Mouse (Mus musculus) CH12.LX (cell line): Measurements from ENCODE around the gene Gm20388. TPM values are rescaled to one million over a fixed set of nuclear protein-coding genes. Genes with fewer than 3 reads are reported as not detected.

Experiments used
- DNase-seq: peaks from one replicate; pipeline ENCODE4 v3.0.0-alpha.2; 2013; ENCODE audit errors: extremely low read depth
- H3K27ac ChIP-seq: 2 replicates; pipeline ENCODE4 v1.5.1; 2012; ENCODE audit warnings: low read depth, mild to moderate bottlenecking, control low read depth, moderate library complexity; ENCODE audit not compliant: insufficient read depth
- H3K27me3 ChIP-seq: replicated peaks from 2 replicates; pipeline ENCODE3; 2012; ENCODE audit warnings: inconsistent platforms
- H3K36me3 ChIP-seq, 2 experiments: replicated peaks in 1 of 2; 2 replicates each; pipeline versions ENCODE3 to v1.6.1; 2012; ENCODE audit warnings: inconsistent platforms in 1 of 2, low read length in 1 of 2, mild to moderate bottlenecking in 1 of 2, mixed read lengths in 1 of 2, moderate library complexity in 1 of 2; ENCODE audit not compliant: control insufficient read depth in 1 of 2, insufficient read depth in 1 of 2
- H3K4me1 ChIP-seq, 2 experiments: 2 replicates each; pipeline ENCODE4 v1.6.1; 2012; ENCODE audit warnings: inconsistent platforms in 1 of 2, moderate library complexity in 1 of 2; ENCODE audit not compliant: insufficient read depth in 2 of 2, control insufficient read depth in 1 of 2
- H3K4me2 ChIP-seq: 2 replicates; pipeline ENCODE4 v1.6.1; 2012; ENCODE audit warnings: low read depth, mild to moderate bottlenecking, control low read depth; ENCODE audit not compliant: poor library complexity, insufficient read depth, severe bottlenecking
- H3K4me3 ChIP-seq, 3 experiments: fragments of 150-350 bp in 1 of 3; sonication (generic) in 1 of 3; replicated peaks in 1 of 3; 2 replicates each; pipeline versions ENCODE3 to v1.5.1; 2011 to 2012; ENCODE audit warnings: low read depth in 2 of 3, low read length in 2 of 3, mild to moderate bottlenecking in 2 of 3, moderate library complexity in 2 of 3, control low read depth in 1 of 3, improper control_type of control experiment in 1 of 3, inconsistent platforms in 1 of 3, mixed read lengths in 1 of 3; ENCODE audit not compliant: poor library complexity in 1 of 3
- H3K79me2 ChIP-seq: replicated peaks from 2 replicates; pipeline ENCODE4 v1.6.1; 2012; ENCODE audit warnings: mild to moderate bottlenecking, moderate library complexity; ENCODE audit not compliant: control insufficient read depth, poor library complexity, insufficient read depth, severe bottlenecking; ENCODE audit errors: extremely low read depth
- H3K9ac ChIP-seq: 2 replicates; pipeline ENCODE4 v1.6.1; 2012; ENCODE audit warnings: low read depth, mild to moderate bottlenecking, control low read depth, moderate library complexity; ENCODE audit not compliant: insufficient read depth
- H3K9me3 ChIP-seq: replicated peaks from 2 replicates; pipeline ENCODE3; 2012; ENCODE audit warnings: low read length, inconsistent platforms, mixed read lengths
- CHD2 ChIP-seq: IDR thresholded peaks from 2 replicates; pipeline ENCODE4 v1.6.1; 2011; ENCODE audit warnings: low read length, improper control_type of control experiment
- CTCF ChIP-seq, 2 experiments: IDR thresholded peaks in 1 of 2; conservative IDR thresholded peaks in 1 of 2; 2 replicates each; pipeline ENCODE4 v1.5.1; 2011 to 2012; ENCODE audit warnings: low read depth in 2 of 2, low read length in 2 of 2, improper control_type of control experiment in 1 of 2, inconsistent platforms in 1 of 2, mild to moderate bottlenecking in 1 of 2, moderate library complexity in 1 of 2
- ELF1 ChIP-seq: IDR thresholded peaks from 2 replicates; pipeline ENCODE4 v1.6.1; 2014; ENCODE audit warnings: low read depth, mild to moderate bottlenecking, inconsistent platforms, low read length, improper control_type of control experiment
- ETS1 ChIP-seq: conservative IDR thresholded peaks from 2 replicates; pipeline ENCODE4 v1.6.1; 2012; ENCODE audit warnings: low read depth, mild to moderate bottlenecking, inconsistent platforms, low read length, improper control_type of control experiment, moderate library complexity
- GABPA ChIP-seq: IDR thresholded peaks from 2 replicates; pipeline ENCODE4 v1.6.1; 2012; ENCODE audit warnings: low read depth, low read length, improper control_type of control experiment, inconsistent platforms; ENCODE audit not compliant: insufficient replicate concordance
- JUN ChIP-seq: IDR thresholded peaks from 2 replicates; pipeline ENCODE4 v1.6.1; 2011; ENCODE audit warnings: low read depth, mild to moderate bottlenecking, low read length, improper control_type of control experiment, moderate library complexity; ENCODE audit not compliant: insufficient read depth
- KAT2A ChIP-seq: IDR thresholded peaks from 2 replicates; pipeline ENCODE4 v1.6.1; 2012; ENCODE audit warnings: low read length, improper control_type of control experiment, inconsistent platforms; ENCODE audit not compliant: insufficient replicate concordance
- MAX ChIP-seq: IDR thresholded peaks from 2 replicates; pipeline ENCODE4 v1.6.1; 2011; ENCODE audit warnings: low read length, improper control_type of control experiment
- MAZ ChIP-seq: IDR thresholded peaks from 2 replicates; pipeline ENCODE4 v1.6.1; 2012; ENCODE audit warnings: low read depth, mild to moderate bottlenecking, inconsistent platforms, low read length, improper control_type of control experiment, moderate library complexity
- MXI1 ChIP-seq: IDR thresholded peaks from 2 replicates; pipeline ENCODE4 v1.6.1; 2011; ENCODE audit warnings: mild to moderate bottlenecking, low read depth, low read length, improper control_type of control experiment
- NELFE ChIP-seq: IDR thresholded peaks from 2 replicates; pipeline ENCODE4 v1.6.1; 2011; ENCODE audit warnings: low read depth, low read length, improper control_type of control experiment
- NRF1 ChIP-seq: IDR thresholded peaks from 2 replicates; pipeline ENCODE4 v1.6.1; 2014; ENCODE audit warnings: low read depth, mild to moderate bottlenecking, inconsistent platforms, low read length, improper control_type of control experiment, moderate library complexity
- PAX5 ChIP-seq: IDR thresholded peaks from 2 replicates; pipeline ENCODE4 v1.6.1; 2012; ENCODE audit warnings: low read length, inconsistent platforms, mixed read lengths
- SIN3A ChIP-seq: IDR thresholded peaks from 2 replicates; pipeline ENCODE4 v1.6.1; 2012; ENCODE audit warnings: low read length, improper control_type of control experiment, inconsistent platforms
- SMC3 ChIP-seq: IDR thresholded peaks from 2 replicates; pipeline ENCODE4 v1.6.1; 2011; ENCODE audit warnings: low read depth, low read length, improper control_type of control experiment
- TCF12 ChIP-seq: IDR thresholded peaks from 2 replicates; pipeline ENCODE4 v1.6.1; 2014; ENCODE audit warnings: low read depth, mild to moderate bottlenecking, inconsistent platforms, low read length, improper control_type of control experiment
- USF1 ChIP-seq: IDR thresholded peaks from 2 replicates; pipeline ENCODE4 v1.6.1; 2014; ENCODE audit warnings: low read depth, mild to moderate bottlenecking, inconsistent platforms, low read length, improper control_type of control experiment
- USF2 ChIP-seq: conservative IDR thresholded peaks from 2 replicates; pipeline ENCODE4 v1.6.1; 2011; ENCODE audit warnings: low read depth, low read length, improper control_type of control experiment
- ZC3H11A ChIP-seq: IDR thresholded peaks from 2 replicates; pipeline ENCODE4 v1.6.1; 2012; ENCODE audit warnings: low read depth, mild to moderate bottlenecking, inconsistent platforms, low read length, improper control_type of control experiment
- ZMIZ1 ChIP-seq: IDR thresholded peaks from 2 replicates; pipeline ENCODE4 v1.6.1; 2012; ENCODE audit warnings: low read depth, mild to moderate bottlenecking, inconsistent platforms, low read length, improper control_type of control experiment
- ZNF384 ChIP-seq: IDR thresholded peaks from 2 replicates; pipeline ENCODE4 v1.6.1; 2012; ENCODE audit warnings: low read depth, low read length, improper control_type of control experiment, inconsistent platforms
- dilution Hi-C: fragments of 300-500 bp; cut with MboI; formaldehyde crosslinking; loops from 2 replicates; pipeline ENCODE4 v1.14.3; 2020; ENCODE audit warnings: low sequenced_read_pairs; ENCODE audit not compliant: extremely low pct_unique_long_range_greater_than_20kb, extremely low pct_ligation_motif_present
- in situ Hi-C: fragments of 300-500 bp; cut with MboI; formaldehyde crosslinking; loops from 3 replicates; pipeline ENCODE4 v1.14.3; 2019; ENCODE audit warnings: low sequenced_read_pairs, low pct_ligation_motif_present, low pct_unique_long_range_greater_than_20kb, mixed read lengths
- polyA plus RNA-seq: library from polyadenylated mRNA; unstranded; fragments of >175 nt; gene quantifications from 2 replicates; pipeline ENCODE4 v1.2.1, GENCODE M21; 2012; ENCODE audit warnings: low read depth; ENCODE audit not compliant: insufficient read length
- total RNA-seq, 2 experiments: library from RNA; depleted of rRNA; stranded (reverse); fragments of 300-350 nt in 1 of 2; fragments of >200 nt in 1 of 2; gene quantifications; 2 replicates each; pipeline ENCODE4 v1.2.3; 2012 to 2014

Gene Gm20388
- total and polyA plus RNA-seq, 3 experiments, result 14.8 to 26.3 (median 22.2) TPM

DNA sequence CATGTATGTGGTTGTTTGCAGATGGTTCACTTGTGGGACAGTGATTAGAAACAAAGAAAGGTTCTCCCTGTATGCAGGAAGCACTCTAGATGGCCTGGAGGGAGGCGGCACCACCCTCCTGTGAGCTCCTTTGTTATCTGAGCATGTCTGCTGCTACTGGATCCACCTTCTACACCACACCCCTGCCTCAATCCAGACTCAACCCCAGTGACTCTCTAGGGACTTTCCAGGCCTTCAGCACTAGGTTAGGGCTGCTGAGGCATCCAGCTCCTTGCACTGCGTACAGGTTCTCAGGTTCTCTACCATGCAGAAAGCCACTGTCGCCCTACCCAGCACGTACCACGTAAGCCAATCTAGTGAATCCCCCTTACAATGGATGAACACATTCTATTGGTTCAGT, 3811.6 kb downstream of the Gm20388 start:
- no peak for DNase-seq
- no peaks in the 10 kb centered on the region for H3K36me3 ChIP-seq
- no peak for TF ChIP-seq CTCF (conservative IDR thresholded peaks at IDR 0.05 in 1 of 2, IDR thresholded peaks at IDR 0.05 in 1 of 2; ENCODE audit: low read depth in 2 of 2, low read length in 2 of 2)
- no peak for TF ChIP-seq ZNF384
- TF ChIP-seq ETS1, result no peak
- no peak for TF ChIP-seq CHD2
- no peak for TF ChIP-seq ELF1
- TF ChIP-seq USF2, result no peak
- no peak for TF ChIP-seq USF1
- no peak for TF ChIP-seq MXI1
- TF ChIP-seq SMC3, result no peak
- TF ChIP-seq JUN, result no peak
- no peaks in the 10 kb centered on the region for H3K9me3 ChIP-seq
- no peak overlapping the region for H3K4me2 ChIP-seq
- H3K27me3 ChIP-seq, result peaks cover 37% of the 10 kb centered on the region
- no peaks in the 10 kb centered on the region for H3K79me2 ChIP-seq
- dilution Hi-C loops, result no loop called here
- in situ Hi-C loops, result no loop called here
- no peak overlapping the region for H3K27ac ChIP-seq
- peaks cover 0 to 7% of the 10 kb centered on the region in 2 experiments; a peak in 1 of 4 replicates for H3K4me1 ChIP-seq
- H3K4me3 ChIP-seq, result no peak overlapping the region
- no peak overlapping the region for H3K9ac ChIP-seq

DNA sequence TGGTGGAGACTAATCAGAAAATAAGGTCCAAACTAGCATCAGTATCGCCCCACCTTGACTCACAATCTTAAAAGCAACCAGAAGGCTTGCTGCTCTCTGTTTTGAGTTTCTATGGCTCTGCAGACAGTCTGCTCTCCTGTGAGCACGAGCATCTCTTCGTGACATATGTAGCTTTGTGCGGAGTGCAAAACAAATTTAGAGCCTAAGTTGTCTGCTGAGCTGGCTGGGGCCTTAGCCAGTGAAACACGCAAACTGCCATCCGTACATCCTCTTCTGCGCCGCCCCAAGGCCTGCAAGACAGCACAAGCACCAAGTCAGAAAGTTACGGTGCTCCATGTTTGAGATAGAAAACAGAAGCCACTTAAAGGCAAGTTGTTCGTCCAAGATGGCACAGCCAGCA, 3814.1 kb downstream of the Gm20388 start:
- dilution Hi-C loops (no loop called here), in situ Hi-C loops (no loop called here)
- H3K9me3 ChIP-seq, result no peaks in the 10 kb centered on the region
- peaks cover 0 to 15% of the 10 kb centered on the region in 2 experiments; a peak in 2 of 4 replicates for H3K4me1 ChIP-seq
- H3K79me2 ChIP-seq, result no peaks in the 10 kb centered on the region
- TF ChIP-seq GABPA (no peak), ZMIZ1 (no peak), TCF12 (no peak), ZC3H11A (no peak), MAZ (no peak), MXI1 (no peak), SIN3A (no peak), KAT2A (no peak), PAX5 (no peak), USF2 (no peak), ELF1 (no peak), NRF1 (no peak), NELFE (no peak), CHD2 (no peak), MAX (no peak)
- no peak overlapping the region for H3K27ac ChIP-seq
- H3K4me3 ChIP-seq, result no peak overlapping the region
- no peaks in the 10 kb centered on the region for H3K36me3 ChIP-seq
- no peak for DNase-seq
- no peak overlapping the region for H3K9ac ChIP-seq
- no peak overlapping the region for H3K4me2 ChIP-seq
- H3K27me3 ChIP-seq, result peaks cover 53% of the 10 kb centered on the region
